Mouse (Mus musculus): ENCODE data around the gene Als2cr12.

GRCm38 (mm10) chr1:58715536-58715935 is 19.7 kb upstream of the Als2cr12 start:
- TF ChIP-seq CTCF (conservative IDR thresholded peaks at IDR 0.05; ENCODE audit: low read length) (no peak), NANOG (IDR thresholded peaks at IDR 0.05; ENCODE audit: borderline replicate concordance, low read length) (no peak)
